Mouse (Mus musculus) spleen, adult 2 months (tissue): ENCODE data around the gene Gm10477. TPM values are rescaled to one million over a fixed set of nuclear protein-coding genes. Genes with fewer than 3 reads are reported as not detected.
A peak's percentile ranks its signal among the peaks of the same experiment; 100 is the strongest.

Source experiments
- DNase-seq, 2 experiments: peaks; one replicate each; pipeline versions ENCODE4 v3.0.0 to v3.0.0-alpha.2; 2012 to 2021; ENCODE audit warnings: low spot score in 2 of 2, low read depth in 1 of 2
- H3K27ac ChIP-seq: fragments of 200-500 bp; 2 replicates; pipeline ENCODE4 v1.5.1; 2012; ENCODE audit warnings: low read length, inconsistent platforms; ENCODE audit not compliant: insufficient read depth
- H3K27me3 ChIP-seq: fragments of 200-500 bp; 2 replicates; pipeline ENCODE4 v1.6.1; 2012; ENCODE audit warnings: mild to moderate bottlenecking, moderate library complexity, low read length, inconsistent platforms; ENCODE audit not compliant: control insufficient read depth, insufficient read depth
- H3K36me3 ChIP-seq: fragments of 200-500 bp; 2 replicates; pipeline ENCODE4 v1.6.1; 2012; ENCODE audit warnings: mild to moderate bottlenecking, low read length, inconsistent platforms; ENCODE audit not compliant: control insufficient read depth, insufficient read depth
- H3K4me1 ChIP-seq: fragments of 200-500 bp; 2 replicates; pipeline ENCODE4 v1.6.1; 2011; ENCODE audit warnings: inconsistent platforms; ENCODE audit not compliant: control insufficient read depth, insufficient read depth, insufficient read length
- H3K4me3 ChIP-seq: fragments of 200-500 bp; 2 replicates; pipeline ENCODE4 v1.5.1; 2011; ENCODE audit warnings: mild to moderate bottlenecking, inconsistent platforms; ENCODE audit not compliant: insufficient read depth, insufficient read length; ENCODE audit errors: extremely low read depth
- CTCF ChIP-seq: fragments of 200-500 bp; IDR thresholded peaks from 2 replicates; pipeline ENCODE4 v1.5.1; 2011; ENCODE audit warnings: mild to moderate bottlenecking, inconsistent platforms; ENCODE audit not compliant: insufficient read depth, insufficient read length, insufficient replicate concordance; ENCODE audit errors: extremely low read depth
- POLR2A ChIP-seq: fragments of 200-500 bp; IDR thresholded peaks from 2 replicates; pipeline ENCODE4 v1.6.1; 2011; ENCODE audit warnings: low read depth, low read length, inconsistent platforms
- WGBS: fragments of 180-500 bp; shearing (Covaris S2); methylation state at CpG from one replicate; pipeline ENCODE4 v1.1.7; 2018; 5-methylcytosine and 5-hydroxymethylcytosine counted together
- polyA plus RNA-seq: library from polyadenylated mRNA; depleted of rRNA; stranded (reverse); fragments of >200 nt; gene quantifications from 2 replicates; pipeline ENCODE4 v1.2.3, GENCODE M21; 2012; rRNA removed

Gm10477 gene
- polyA plus RNA-seq, 1 experiment = not detected

- TF ChIP-seq POLR2A (no peak), CTCF (no peak)
- DNase-seq = no peak
Observed at GRCm38 (mm10) chrX:56549506-56549905, 25.0 kb downstream of the Gm10477 start, which contains the start of gene Gm648. Gm648 (minus strand) TSS chrX:56549606.

GRCm38 (mm10) chrX:56553584-56553983 lies 29.0 kb downstream of the Gm10477 start:
- no peak for TF ChIP-seq POLR2A
- TF ChIP-seq CTCF = no peak
- H3K27ac ChIP-seq = no peak overlapping the region
- 66% methylated on average over 3 of the region's 3 CpGs for WGBS
- no peaks in the 10 kb centered on the region for H3K4me1 ChIP-seq
- H3K36me3 ChIP-seq = no peaks in the 10 kb centered on the region
- no peak for DNase-seq
- no peak overlapping the region for H3K4me3 ChIP-seq
- H3K27me3 ChIP-seq = no peaks in the 10 kb centered on the region

More at GRCm38 (mm10) chrX:56549506-56549905, 25.0 kb downstream of the Gm10477 start, which contains the start of gene Gm648:
- Histone ChIP-seq H3K4me1 (no peaks in the 10 kb centered on the region), H3K27ac (no peak within 1 kb of the TSS), H3K4me3 (no peak within 1 kb of the TSS), H3K36me3 (no peaks in the 10 kb centered on the region), H3K27me3 (no peaks in the 10 kb centered on the region)
- 86% methylated on average over 7 of the region's 7 CpGs for WGBS

- no peak overlapping the region for H3K27ac ChIP-seq
- DNase-seq = peak in 1 of 2 experiments; percentile 3
- no peak for TF ChIP-seq CTCF
- no peak for TF ChIP-seq POLR2A
- no peaks in the 10 kb centered on the region for H3K4me1 ChIP-seq
- no peak overlapping the region for H3K4me3 ChIP-seq
- H3K27me3 ChIP-seq = no peaks in the 10 kb centered on the region
- H3K36me3 ChIP-seq = no peaks in the 10 kb centered on the region
- WGBS = 26% methylated on average over 6 of the region's 6 CpGs
Observed at GRCm38 (mm10) chrX:56572465-56572864, 47.9 kb downstream of the Gm10477 start.

Other genes with a start within 250 kb of the Gm10477 start
- gene Zfp449, start 178.3 kb upstream of the Gm10477 start, polyA plus RNA-seq = 0.11 and 0.12 TPM in 2 replicates
- gene Smim10l2a, start 150.2 kb upstream of the Gm10477 start, polyA plus RNA-seq = 0.43 and 0.62 TPM in 2 replicates
- not detected in 2 replicates for gene Gm2174, start 76.8 kb upstream of the Gm10477 start, polyA plus RNA-seq
- gene Ints6l, start 69.9 kb upstream of the Gm10477 start, polyA plus RNA-seq = 6.6 and 7.2 TPM in 2 replicates
- gene Gm648, start 24.9 kb downstream of the Gm10477 start, polyA plus RNA-seq = not detected in 2 replicates
- gene Mmgt1, start 73.3 kb downstream of the Gm10477 start, polyA plus RNA-seq = 1.9 and 2.0 TPM in 2 replicates
- gene Slc9a6, start 85.0 kb downstream of the Gm10477 start, polyA plus RNA-seq = 8.5 and 9.4 TPM in 2 replicates
- 23.4 and 26.1 TPM in 2 replicates for gene Fhl1, start 207.0 kb downstream of the Gm10477 start, polyA plus RNA-seq